Mouse (Mus musculus): ENCODE results near the gene Olfm3. TPM values are rescaled to one million over a fixed set of nuclear protein-coding genes. Genes with fewer than 3 reads are reported as not detected.

Gene Olfm3
- polyA plus RNA-seq, 1 experiment from 2014 or later = not detected

DNA sequence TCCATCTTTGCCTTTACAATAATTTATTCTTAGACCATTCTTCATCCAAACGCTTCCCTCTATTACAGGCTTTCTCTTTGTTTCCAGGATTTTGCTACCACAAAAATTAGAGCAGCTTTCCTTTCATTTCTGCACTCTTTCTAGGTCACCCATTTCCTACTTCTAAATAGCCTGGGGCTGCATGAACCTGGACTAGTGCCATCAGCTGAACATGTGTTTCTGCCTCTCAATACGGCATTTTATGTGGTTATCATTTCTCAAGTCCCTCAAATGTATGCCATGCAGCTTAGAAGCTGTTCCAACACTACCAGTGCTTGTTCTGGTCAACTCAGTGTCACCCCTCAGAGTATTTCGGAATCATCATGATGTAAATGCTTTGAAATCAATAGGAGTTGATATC, 191.6 kb downstream of the Olfm3 start:
- DNase-seq (ENCODE audit: low spot score) = no peak
- no peaks in the 10 kb centered on the region for H3K4me1 ChIP-seq
- H3K36me3 ChIP-seq = no peaks in the 10 kb centered on the region
- WGBS = 67% methylated on average over 3 of the region's 3 CpGs
- H3K27ac ChIP-seq = no peak overlapping the region
- H3K4me3 ChIP-seq = no peak overlapping the region
- H3K27me3 ChIP-seq (ENCODE audit: insufficient read depth, poor library complexity, severe bottlenecking) = no peaks in the 10 kb centered on the region
- no peaks in the 10 kb centered on the region for H3K9me3 ChIP-seq

DNA sequence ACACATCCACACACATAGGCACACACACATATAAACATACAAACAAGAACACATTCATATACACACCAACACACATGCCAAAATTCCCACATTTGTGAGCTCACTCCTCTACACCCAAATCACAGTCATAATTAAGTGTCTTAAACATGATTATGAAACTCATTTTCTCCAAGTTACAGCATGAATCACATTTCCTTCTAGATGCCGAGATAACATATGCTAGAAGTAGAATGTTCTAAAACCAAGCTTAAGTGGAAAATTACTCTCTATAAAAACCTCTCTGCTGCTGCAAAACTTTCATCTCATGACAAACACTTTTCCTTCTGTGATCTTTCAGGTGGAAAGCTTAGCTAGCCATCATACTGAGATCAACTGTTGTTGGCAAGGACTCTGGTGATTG, 195.7 kb downstream of the Olfm3 start:
- Histone ChIP-seq H3K36me3 (no peaks in the 10 kb centered on the region), H3K27ac (no peak overlapping the region), H3K4me3 (no peak overlapping the region), H3K9me3 (no peaks in the 10 kb centered on the region), H3K4me1 (no peaks in the 10 kb centered on the region), H3K27me3 (ENCODE audit: insufficient read depth, poor library complexity, severe bottlenecking) (no peaks in the 10 kb centered on the region)
- 76% methylated on average over 1 of the region's 1 CpGs for WGBS
- DNase-seq (ENCODE audit: low spot score) = no peak

- Histone ChIP-seq H3K36me3 (no peaks in the 10 kb centered on the region), H3K27ac (no peak overlapping the region), H3K4me1 (no peaks in the 10 kb centered on the region), H3K9me3 (no peaks in the 10 kb centered on the region), H3K4me3 (no peak overlapping the region), H3K27me3 (ENCODE audit: insufficient read depth, poor library complexity, severe bottlenecking) (no peaks in the 10 kb centered on the region)
- 80% methylated on average over 2 of the region's 2 CpGs for WGBS
- no peak for DNase-seq (ENCODE audit: low spot score)
Measured at GRCm38 (mm10) chr3:115104155-115104801, 200.4 kb downstream of the Olfm3 start.

GRCm38 (mm10) chr3:115104802-115105493, 201.1 kb downstream of the Olfm3 start:
- DNase-seq (ENCODE audit: low spot score) = no peak
- Histone ChIP-seq H3K9me3 (no peaks in the 10 kb centered on the region), H3K36me3 (no peaks in the 10 kb centered on the region), H3K4me3 (no peak overlapping the region), H3K27ac (no peak overlapping the region), H3K27me3 (ENCODE audit: insufficient read depth, poor library complexity, severe bottlenecking) (no peaks in the 10 kb centered on the region), H3K4me1 (no peaks in the 10 kb centered on the region)
- 41% methylated on average over 8 of the region's 8 CpGs for WGBS

GRCm38 (mm10) chr3:115145722-115146121, 241.8 kb downstream of the Olfm3 start:
- no peak for DNase-seq (ENCODE audit: low spot score)
- Histone ChIP-seq H3K4me1 (no peaks in the 10 kb centered on the region), H3K36me3 (no peaks in the 10 kb centered on the region), H3K27ac (no peak overlapping the region), H3K9me3 (no peaks in the 10 kb centered on the region), H3K4me3 (no peak overlapping the region), H3K27me3 (ENCODE audit: insufficient read depth, poor library complexity, severe bottlenecking) (no peaks in the 10 kb centered on the region)
- WGBS = 80% methylated on average over 2 of the region's 2 CpGs

- no peaks in the 10 kb centered on the region for H3K4me1 ChIP-seq
- no peak overlapping the region for H3K4me3 ChIP-seq
- H3K27me3 ChIP-seq (ENCODE audit: insufficient read depth, poor library complexity, severe bottlenecking) = no peaks in the 10 kb centered on the region
- H3K9me3 ChIP-seq = no peaks in the 10 kb centered on the region
- DNase-seq (ENCODE audit: low spot score) = no peak
- no peaks in the 10 kb centered on the region for H3K36me3 ChIP-seq
- no peak overlapping the region for H3K27ac ChIP-seq
- 83% methylated on average over 2 of the region's 2 CpGs for WGBS
Measured at GRCm38 (mm10) chr3:115146244-115146643, 242.4 kb downstream of the Olfm3 start.

DNA sequence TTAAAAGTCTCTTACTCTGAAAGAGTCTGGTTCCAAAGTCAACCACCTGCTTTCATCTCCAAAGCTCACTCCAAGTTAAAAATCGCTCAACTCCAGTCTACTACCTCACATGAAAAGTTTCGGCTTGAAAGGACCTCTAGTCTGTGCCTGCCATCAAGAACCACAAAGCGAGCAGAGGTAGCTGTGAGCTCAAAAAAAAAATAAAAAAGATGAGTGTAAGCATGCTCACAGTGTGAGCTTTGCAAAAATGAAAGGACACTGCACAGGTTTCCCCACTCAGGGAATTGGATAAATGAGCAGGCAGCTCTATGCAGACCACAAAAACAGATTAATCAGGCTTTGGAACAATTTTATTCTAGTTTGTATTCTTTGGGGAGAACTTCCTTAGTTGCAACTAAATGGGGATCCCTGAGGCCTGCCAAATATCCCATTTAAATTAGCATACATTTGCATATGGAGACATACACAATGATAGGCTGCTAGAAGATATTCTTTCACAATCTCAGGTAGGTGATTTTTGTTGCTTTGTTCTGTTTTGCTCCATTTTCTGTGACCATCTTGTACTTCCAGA, 255.1 kb downstream of the Olfm3 start:
- H3K27ac ChIP-seq = no peak overlapping the region
- H3K4me3 ChIP-seq = no peak overlapping the region
- H3K36me3 ChIP-seq = no peaks in the 10 kb centered on the region
- DNase-seq (ENCODE audit: low spot score) = no peak
- H3K4me1 ChIP-seq = no peaks in the 10 kb centered on the region
- H3K9me3 ChIP-seq = no peaks in the 10 kb centered on the region
- H3K27me3 ChIP-seq (ENCODE audit: insufficient read depth, poor library complexity, severe bottlenecking) = no peaks in the 10 kb centered on the region
- 80% methylated on average over 3 of the region's 3 CpGs for WGBS

DNA sequence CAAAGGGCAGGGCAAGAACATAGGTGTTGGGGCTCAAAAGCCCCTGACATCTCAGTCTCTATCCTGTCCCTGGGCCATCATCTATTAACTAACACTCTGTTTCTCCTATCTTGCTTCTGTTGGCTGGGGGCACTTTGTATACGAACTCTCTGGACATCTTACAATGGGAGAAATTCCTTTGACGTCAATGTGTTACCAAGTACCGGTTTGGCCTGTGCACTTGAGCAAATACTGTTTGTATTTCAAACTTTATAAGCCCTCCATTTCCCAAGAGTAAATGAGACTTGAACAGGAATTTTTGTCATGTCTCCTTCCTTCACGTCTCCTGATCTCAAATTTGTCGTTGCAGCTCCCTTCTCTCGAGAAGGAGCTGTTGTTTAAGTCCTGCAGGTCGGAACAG, 270.7 kb downstream of the Olfm3 start:
- no peaks in the 10 kb centered on the region for H3K27me3 ChIP-seq (ENCODE audit: insufficient read depth, poor library complexity, severe bottlenecking)
- H3K27ac ChIP-seq = no peak overlapping the region
- H3K36me3 ChIP-seq = no peaks in the 10 kb centered on the region
- H3K4me3 ChIP-seq = no peak overlapping the region
- 79% methylated on average over 7 of the region's 7 CpGs for WGBS
- no peaks in the 10 kb centered on the region for H3K4me1 ChIP-seq
- no peaks in the 10 kb centered on the region for H3K9me3 ChIP-seq
- DNase-seq (ENCODE audit: low spot score) = no peak

All from heart, embryonic 10.5 days (tissue).